Mouse (Mus musculus) 416B (cell line): ENCODE measurements around the gene Smim4.

Source experiments
- DNase-seq: peaks from one replicate; pipeline ENCODE4 v3.0.0; 2011; ENCODE audit warnings: low read depth

Gene Smim4

GRCm38 (mm10) chr14:31128826-31129219, at the start of gene Smim4:
TSS of gene Smim4 (minus strand) at chr14:31128956.
- DNase-seq = peak; percentile 99

DNA sequence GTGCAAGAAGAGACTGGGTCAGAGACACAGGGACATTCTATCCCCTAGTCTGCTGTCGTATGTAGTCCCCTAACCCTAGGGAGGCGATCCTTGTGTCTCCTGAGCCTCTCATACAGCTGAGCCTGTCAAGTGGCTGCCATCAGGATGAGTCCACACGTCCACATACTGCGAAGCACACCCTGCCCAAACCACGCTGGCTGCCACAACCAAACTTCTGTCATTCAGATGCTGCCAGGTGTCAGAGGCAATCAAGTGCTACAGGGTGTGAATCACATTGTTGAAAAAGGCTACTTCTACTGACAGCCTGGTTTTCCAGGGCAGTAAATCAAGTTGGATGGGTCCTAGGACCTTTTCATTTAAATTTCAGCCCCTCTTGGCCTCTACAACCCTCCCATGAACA, 49.0 kb upstream of the Smim4 start:
- no peak for DNase-seq

GRCm38 (mm10) chr14:31177287-31177686, 48.5 kb upstream of the Smim4 start:
- no peak for DNase-seq

DNA sequence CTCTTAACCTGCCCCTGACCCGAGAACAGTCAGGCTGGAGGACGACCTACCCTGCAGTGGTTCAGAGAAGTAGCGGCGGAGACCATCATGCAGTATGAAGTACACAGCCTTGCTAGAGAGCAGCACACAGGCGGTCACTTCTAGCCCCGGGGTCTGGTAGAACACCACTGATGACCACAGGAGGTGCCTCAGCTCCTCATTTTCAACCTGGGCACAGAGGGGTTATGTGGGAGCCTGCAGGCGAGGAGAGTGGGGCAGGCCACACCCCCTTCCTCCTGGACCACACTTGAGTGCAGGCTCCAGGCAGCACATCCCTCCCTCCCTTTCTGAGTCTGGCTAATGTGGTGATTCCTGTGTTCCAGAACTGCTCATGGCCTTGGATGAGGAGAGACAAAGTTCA, 44.8 kb upstream of the Smim4 start:
- DNase-seq = no peak

DNA sequence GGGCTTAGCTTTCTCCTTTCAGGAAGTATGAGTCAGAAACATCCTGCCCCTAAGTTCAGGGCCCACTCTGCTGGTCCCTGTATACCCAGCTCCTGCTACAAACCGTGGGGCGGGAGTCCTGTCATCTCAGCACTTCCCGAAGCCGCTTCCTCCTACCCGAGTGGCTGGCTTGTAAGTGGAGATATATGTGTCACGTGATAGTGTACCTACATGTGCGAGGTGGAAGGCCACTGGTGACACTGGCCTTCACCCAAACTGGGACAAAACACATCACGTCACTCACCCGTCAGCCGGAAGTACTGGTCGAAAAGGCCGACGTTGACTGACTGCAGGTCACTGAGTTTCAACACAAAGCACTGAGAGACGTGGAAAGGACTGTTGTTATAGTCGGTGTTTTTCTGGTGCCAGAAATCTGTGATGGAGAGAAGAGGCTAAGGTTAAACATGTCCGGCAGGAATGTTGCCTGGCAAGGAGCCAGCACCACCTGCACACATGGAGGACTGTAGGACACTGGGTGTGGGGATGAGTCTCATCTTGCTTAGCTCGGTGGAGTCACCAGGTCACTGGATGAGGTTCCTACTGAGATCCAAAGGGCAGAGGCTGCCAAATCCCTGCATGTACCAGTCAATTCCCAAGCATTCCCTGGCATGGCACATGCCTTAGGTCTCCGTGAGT, 44.2 kb upstream of the Smim4 start:
- no peak for DNase-seq

DNA sequence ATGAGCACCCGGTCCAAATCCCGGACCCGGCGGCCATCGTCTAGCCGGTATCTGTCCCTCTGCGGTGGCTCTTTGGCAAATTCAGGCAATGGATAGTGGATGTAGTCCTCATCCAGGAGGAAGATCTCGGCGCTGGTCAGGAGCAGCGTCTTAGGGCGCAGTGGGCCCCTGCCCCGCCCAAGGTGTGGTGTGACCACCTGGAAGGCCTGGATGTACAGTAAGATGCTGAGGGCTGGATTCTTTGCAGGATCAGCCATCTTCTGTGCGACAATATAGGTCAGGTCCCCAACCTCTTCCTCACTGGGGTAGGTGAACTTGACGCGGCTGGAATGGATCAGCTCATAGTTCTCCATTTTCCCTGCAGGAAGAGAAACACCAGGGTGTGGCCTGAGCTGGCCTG, 43.1 kb upstream of the Smim4 start:
- no peak for DNase-seq

GRCm38 (mm10) chr14:31171386-31171785, 42.6 kb upstream of the Smim4 start:
- DNase-seq = no peak

DNA sequence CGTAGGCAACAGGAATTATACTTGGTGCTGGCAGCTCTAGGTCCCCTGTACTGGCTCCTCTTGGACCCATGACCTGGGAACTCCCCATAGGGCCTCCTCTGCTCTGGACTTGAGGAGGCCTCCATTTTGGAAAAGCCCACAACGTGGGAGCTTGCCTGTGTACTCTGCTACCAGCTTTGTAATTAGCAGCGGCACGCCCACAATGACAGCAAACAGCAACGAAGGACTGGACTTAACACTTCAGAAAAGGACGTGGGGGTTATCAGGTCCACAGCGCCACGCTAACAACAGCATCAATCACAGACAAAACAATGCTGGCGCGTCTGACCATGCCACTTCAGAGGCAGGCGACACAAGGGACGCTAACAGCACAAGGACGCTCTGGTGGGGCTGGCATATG, 42.2 kb upstream of the Smim4 start:
- no peak for DNase-seq

DNA sequence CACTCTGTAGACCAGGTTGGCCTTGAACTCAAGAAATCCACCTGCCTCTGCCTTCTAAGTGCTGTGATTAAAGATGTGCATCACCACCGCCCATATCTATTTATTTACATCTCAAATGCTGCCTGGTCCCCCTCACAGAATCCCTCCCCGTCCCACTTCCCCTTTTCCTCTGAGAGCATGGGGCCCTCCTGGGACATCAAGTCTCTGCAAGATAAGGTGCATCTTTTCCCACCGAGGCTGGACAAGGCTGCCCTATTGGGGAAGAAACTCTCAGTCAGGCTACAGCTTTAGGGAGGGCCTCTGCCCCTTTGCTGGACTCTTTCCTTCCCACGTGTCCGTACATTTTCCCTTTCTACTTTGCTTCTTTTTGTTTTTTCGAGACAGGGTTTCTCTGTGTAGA, 40.8 kb upstream of the Smim4 start:
- DNase-seq = peak; percentile 36

GRCm38 (mm10) chr14:31168425-31168824, 39.7 kb upstream of the Smim4 start, which contains the start of gene Stab1:
TSS of gene Stab1 (minus strand) at chr14:31168641.
- peak; percentile 83 for DNase-seq

DNA sequence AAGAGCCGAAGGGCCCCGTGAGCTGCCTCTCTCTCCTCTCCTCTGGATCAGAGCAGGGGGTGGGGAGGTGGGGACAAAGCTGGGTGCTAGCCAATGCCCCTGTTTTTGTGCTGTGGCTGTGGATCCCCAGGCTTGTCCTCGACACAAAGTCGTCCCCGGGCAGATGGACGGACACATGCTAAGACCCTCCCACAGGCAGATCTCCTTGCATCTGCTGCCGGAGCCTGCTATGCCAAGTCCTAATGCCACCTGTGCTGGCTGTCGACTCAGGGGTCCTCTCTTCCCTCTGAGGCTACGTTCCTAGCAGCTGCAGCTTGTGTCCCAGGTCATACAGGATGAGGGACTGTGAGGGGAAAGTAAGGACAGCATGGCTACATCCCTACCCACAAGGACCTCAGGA, 38.1 kb upstream of the Smim4 start:
- DNase-seq = no peak

- peak; percentile 89 for DNase-seq
Observed at GRCm38 (mm10) chr14:31165991-31166630, 37.4 kb upstream of the Smim4 start.

GRCm38 (mm10) chr14:31165458-31165857, 36.7 kb upstream of the Smim4 start:
- no peak for DNase-seq

DNA sequence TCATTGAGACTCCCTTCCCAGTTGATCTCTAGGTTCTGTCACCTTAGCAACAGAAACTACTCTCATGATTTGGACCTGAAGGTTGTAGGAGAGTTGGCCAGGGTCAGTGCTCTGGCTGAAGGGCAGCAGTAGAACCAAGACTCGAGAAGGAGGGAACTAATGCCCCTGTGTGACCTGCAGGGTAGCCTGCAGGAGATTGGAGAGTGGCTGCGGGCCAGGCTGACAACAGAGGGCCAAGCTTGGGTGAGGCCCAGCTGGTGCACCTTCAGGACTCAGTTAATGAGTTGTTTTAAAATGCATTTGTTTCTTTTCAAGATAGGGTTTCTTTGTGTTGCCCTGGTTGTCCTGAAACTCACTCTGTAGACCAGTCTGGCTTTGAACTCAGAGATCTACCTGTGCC, 36.3 kb upstream of the Smim4 start:
- no peak for DNase-seq

DNA sequence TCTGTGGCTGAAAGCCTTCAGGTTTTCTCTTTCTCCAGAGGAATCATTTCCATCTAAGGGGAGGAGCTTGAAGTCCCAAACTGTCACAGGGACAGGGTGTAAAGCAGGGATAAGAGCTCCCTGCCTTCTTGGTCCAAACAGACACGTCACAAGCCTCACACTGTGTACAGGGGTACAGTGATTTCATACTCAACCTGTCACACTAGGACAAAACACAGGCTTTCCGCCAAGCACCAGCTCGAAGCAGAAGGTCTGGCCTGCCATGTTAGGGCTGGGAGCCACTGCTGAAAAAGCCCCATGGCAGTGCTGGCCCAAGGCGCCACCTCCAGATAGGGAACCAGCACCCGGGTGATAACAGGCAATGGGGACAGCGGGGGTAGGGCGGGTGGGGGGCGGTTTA, 35.3 kb upstream of the Smim4 start:
- no peak for DNase-seq

GRCm38 (mm10) chr14:31161638-31162037, 32.9 kb upstream of the Smim4 start:
- DNase-seq = no peak

DNA sequence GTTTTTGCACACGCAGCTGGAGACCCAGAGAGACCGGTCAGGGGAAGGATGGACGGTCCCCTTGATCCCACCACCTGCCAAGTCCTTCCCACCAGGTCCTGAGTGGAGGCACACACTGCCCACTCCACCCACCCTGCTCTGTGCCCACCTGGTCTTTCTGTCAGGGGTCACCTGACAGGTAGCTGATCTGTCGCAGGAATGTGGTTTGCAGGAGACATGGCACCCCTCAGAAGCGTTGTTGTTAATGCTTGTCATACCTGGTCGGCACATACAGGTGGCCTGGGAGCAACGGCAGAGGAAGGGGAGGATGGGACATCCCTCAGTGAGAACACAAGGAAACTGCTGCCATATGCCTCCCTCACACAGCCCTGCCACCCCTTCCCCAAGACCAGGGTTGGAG, 32.4 kb upstream of the Smim4 start:
- no peak for DNase-seq

DNA sequence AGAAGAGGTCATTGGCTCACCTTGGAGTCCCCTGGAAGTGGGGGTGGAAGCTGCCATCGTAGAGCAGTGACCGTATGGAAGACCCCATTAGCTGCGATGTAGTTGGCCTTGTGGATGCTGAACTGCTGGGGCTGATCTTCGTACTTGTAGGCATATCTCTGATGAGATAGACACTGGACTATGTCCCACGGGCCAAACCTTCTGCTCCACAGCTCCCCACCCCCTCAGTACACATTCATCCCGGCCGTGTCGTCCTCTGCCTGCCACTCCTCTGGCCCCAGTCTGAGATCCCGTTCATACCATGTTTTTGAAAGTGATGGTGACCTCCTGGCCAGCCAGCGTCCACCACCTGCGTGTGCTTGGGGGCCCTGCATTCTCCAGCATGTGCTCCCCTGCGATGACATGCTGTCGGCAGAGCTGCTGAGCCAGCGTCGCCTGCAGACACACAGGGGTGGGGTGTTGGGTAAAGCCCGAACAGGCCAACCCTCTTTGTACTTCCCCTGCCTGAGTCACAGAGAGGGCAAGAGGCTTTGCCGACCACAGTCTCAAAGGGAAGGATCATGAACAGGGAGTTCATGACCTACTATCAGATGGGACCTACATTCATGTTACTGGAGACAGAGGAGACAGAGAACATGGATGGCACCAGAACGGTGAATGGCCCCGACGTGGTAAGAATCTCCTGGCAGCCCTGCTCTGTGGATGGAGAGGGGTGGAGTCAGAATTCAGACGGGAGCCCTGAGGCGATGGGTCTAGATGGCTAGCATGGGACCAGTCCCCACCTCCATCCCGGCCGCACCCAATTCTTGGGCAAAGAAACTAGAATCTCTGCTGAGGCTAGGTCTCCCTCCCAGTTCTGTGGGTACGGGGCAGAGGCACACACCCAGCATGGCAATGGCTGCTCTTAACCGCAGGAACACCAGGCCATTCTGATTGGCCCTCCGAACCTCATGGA, 31.7 kb upstream of the Smim4 start:
- peak; percentile 73 for DNase-seq

GRCm38 (mm10) chr14:31145694-31146093, 16.9 kb upstream of the Smim4 start:
- no peak for DNase-seq

DNA sequence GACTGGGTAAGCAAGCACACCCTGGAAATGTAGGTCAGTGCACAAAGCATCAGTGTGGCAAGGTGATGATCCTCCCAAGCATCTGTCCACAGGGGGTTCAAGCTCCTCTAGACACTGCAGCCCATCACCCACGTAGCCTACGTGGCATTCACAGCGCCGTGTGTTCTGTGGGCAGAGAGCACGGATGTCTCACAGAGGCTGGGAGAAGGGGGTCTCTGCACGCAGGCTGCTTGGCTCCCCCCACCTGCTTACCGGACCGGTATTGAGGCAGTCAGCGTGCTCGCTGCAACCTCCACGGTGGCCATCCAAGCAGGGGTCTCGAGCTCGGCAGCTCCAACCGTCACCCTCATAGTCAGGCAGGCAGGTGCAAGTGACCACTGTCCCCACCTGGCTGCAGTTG, 12.3 kb upstream of the Smim4 start:
- no peak for DNase-seq

- no peak for DNase-seq
Observed at GRCm38 (mm10) chr14:31140141-31140540, 11.4 kb upstream of the Smim4 start.

DNA sequence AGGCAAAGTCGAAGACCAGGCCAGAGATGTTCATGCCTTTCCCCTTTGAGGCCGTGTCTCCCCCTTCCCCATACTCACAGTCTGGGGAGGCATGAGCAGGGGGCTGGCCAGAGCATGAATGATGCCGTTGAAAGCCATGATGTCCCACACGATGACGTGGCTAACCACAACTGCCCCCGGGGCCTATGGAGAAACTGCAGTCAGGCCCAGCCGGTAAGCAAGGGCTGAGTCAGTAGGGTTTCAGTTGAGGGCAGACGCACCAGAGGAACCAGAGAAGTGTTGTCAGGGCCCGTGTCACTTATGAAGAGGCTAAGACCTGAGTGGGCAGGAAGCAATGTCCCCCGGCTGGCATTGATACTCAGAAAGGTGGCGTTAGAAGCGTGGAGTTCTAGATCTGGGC, 10.9 kb upstream of the Smim4 start:
- peak; percentile 81 for DNase-seq

DNA sequence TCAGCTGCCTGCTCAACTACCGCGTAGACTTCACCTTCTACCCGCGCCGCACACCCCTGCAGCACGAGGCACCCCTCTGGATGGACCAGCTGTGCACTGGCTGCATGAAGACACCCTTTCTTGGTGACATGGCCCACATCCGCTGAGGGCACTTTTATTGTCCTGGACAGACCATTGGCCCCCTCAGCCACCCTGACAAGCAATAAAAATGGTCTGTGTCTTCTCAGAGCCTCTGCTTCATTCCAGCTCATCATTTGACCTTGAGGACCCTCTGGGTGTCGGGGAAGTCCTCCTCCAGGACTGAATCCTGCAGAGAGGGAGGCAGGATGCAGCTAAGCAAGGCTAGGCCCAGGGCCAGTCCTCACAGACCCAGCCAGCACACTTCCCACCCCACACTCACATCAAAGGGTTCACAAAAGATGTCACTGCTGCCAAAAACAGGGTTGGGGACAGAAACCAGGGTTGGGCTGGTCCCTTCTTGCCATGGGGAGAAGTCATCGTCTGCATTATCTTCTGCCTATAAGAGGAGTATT, 10.2 kb upstream of the Smim4 start:
- DNase-seq = no peak
